ENCODE assay signal across 21 mouse cellular contexts in the genomic region with DNA sequence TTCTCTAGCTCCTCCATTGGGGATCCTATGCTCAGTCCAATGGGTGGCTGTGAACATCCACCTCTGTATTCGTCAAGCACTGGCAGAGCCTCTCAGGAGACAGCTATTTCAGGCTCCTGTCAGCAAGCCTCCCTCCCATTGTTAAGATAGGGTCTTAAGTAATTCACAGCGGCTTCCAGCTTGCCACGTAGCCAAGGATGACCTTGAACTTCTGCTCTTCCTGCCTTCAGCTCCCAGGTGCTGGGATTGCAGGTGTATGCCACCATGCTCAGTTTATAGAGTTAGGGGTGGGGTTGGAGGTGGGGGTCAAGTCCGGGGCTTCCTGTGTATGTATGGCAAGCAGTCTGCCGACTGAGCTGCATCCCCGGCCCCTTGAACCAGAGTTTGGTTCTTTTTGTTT. TPM values are rescaled to one million over a fixed set of nuclear protein-coding genes. Genes with fewer than 3 reads are reported as not detected.
"Had no signal": no experiment of that assay in that cellular context is flagged by ENCODE, and none has a peak within 500 bp of the region (broad histone marks: within the 10 kb centered on the region; RNA-seq: fewer than 3 reads in every experiment).

No protein-coding gene starts in this region.

- ATAC-seq: midbrain, embryonic 16.5 days had no signal

- H3K27ac ChIP-seq: midbrain, embryonic 10.5 days; midbrain, embryonic 12.5 days; neural tube, embryonic 13.5 days; neural tube, embryonic 15.5 days had no signal

- H3K9ac ChIP-seq: lung, embryonic 14.5 days; midbrain, embryonic 12.5 days; neural tube, embryonic 13.5 days; neural tube, embryonic 15.5 days had no signal

- DNase-seq: lung, embryonic 14.5 days; lung, postnatal 10 days; lung, postnatal 4 days; midbrain, embryonic 14.5 days; retina, postnatal 1 day; right cerebral cortex, adult 18-20 months; right cerebral cortex, postnatal 25 days; right cerebral cortex, postnatal 4 days; spleen, adult 18-20 months; thymus, adult 18-20 months; thymus, postnatal 14 days; thymus, postnatal 36 days had no signal

- H3K27me3 ChIP-seq: midbrain, embryonic 12.5 days; neural tube, embryonic 13.5 days; neural tube, embryonic 15.5 days had no signal

- H3K4me1 ChIP-seq: midbrain, embryonic 10.5 days had no signal

- H3K4me3 ChIP-seq: midbrain, embryonic 10.5 days; midbrain, embryonic 12.5 days; myocyte; neural tube, embryonic 13.5 days; neural tube, embryonic 15.5 days had no signal

- H3K9me3 ChIP-seq: midbrain, embryonic 10.5 days; midbrain, embryonic 12.5 days; neural tube, embryonic 13.5 days; neural tube, embryonic 15.5 days had no signal

- H3K4me2 ChIP-seq: lung, embryonic 14.5 days; midbrain, embryonic 12.5 days; neural tube, embryonic 13.5 days; neural tube, embryonic 15.5 days had no signal

RNA-seq across cellular contexts. Expression of a gene that starts 58.5 kb away (rescaled TPM):
- total RNA-seq: megakaryocyte, adult 5-6 weeks; megakaryocyte-erythroid progenitor cell, adult 5-6 weeks had no signal
- polyA plus RNA-seq: midbrain, embryonic 14.5 days; midbrain, embryonic 16.5 days; myocyte; small intestine, adult 2 months had no signal
